Mouse (Mus musculus): ENCODE data around the gene Idh3a.

DNA sequence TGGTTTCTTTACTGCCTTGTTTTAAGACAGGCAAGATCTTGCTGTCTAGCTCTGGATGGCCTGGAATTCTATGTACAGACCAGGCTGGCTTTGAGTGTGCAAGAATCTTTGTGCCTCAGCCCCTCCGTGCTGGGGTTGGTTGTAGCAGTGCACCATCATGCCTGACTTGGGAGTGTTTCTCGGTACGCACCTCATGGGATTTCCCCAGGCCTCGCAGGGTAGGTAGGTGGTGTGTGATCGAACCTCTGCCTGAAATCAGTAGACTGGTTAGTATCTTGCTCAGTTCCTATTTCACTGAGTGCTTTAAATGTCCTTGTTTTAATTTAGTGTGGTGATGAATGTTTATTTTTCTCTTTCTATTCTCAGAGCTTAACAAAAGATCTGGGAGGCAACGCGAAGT lies 16.8 kb downstream of the Idh3a start:
- TF ChIP-seq CTCF (IDR thresholded peaks at IDR 0.05; ENCODE audit: extremely low read depth, insufficient read depth, low read length) (no peak), POLR2A (IDR thresholded peaks at IDR 0.05; ENCODE audit: extremely low read depth, insufficient read depth, low read length) (no peak)

Measured in cortical plate, adult 2 months (tissue).